Mouse (Mus musculus) forebrain, embryonic 13.5 days (tissue): Measurements from ENCODE around the gene Cela3b. TPM values are rescaled to one million over a fixed set of nuclear protein-coding genes. Genes with fewer than 3 reads are reported as not detected.

Experiments
- ATAC-seq: fragments of 200-750 bp; cut with Nextera tagmentation; 2 replicates; pipeline ENCODE4 v1.8.0; 2017
- H3K27ac ChIP-seq: fragments of 300-500 bp; sonication (generic); 2 replicates; pipeline ENCODE4 v1.5.1; 2015; ENCODE audit warnings: inconsistent platforms, mild to moderate bottlenecking, moderate library complexity
- H3K27me3 ChIP-seq: fragments of 300-500 bp; sonication (generic); 2 replicates; pipeline ENCODE4 v1.6.1; 2015; ENCODE audit warnings: mild to moderate bottlenecking, inconsistent platforms
- H3K36me3 ChIP-seq: fragments of 300-500 bp; sonication (generic); 2 replicates; pipeline ENCODE4 v1.6.1; 2015; ENCODE audit warnings: mild to moderate bottlenecking, inconsistent platforms; ENCODE audit not compliant: poor library complexity, severe bottlenecking
- H3K4me1 ChIP-seq: fragments of 300-500 bp; sonication (generic); 2 replicates; pipeline ENCODE4 v1.6.1; 2015; ENCODE audit warnings: inconsistent platforms
- H3K4me2 ChIP-seq: fragments of 300-500 bp; sonication (generic); 2 replicates; pipeline ENCODE4 v1.6.1; 2015; ENCODE audit warnings: inconsistent platforms, mild to moderate bottlenecking, moderate library complexity
- H3K4me3 ChIP-seq: fragments of 300-500 bp; sonication (generic); 2 replicates; pipeline ENCODE4 v1.5.1; 2015; ENCODE audit warnings: mild to moderate bottlenecking, inconsistent platforms
- H3K9ac ChIP-seq: fragments of 300-500 bp; sonication (generic); 2 replicates; pipeline ENCODE4 v1.6.1; 2015; ENCODE audit warnings: mild to moderate bottlenecking, inconsistent platforms
- H3K9me3 ChIP-seq: fragments of 300-500 bp; sonication (generic); replicated peaks from 2 replicates; pipeline ENCODE4 v1.6.1; 2016; ENCODE audit warnings: inconsistent platforms
- WGBS: fragments of 180-500 bp; shearing (Covaris S2); methylation state at CpG from one replicate; pipeline ENCODE4 v1.1.7; 2015; 5-methylcytosine and 5-hydroxymethylcytosine counted together
- polyA plus RNA-seq: library from polyadenylated mRNA; unstranded; fragments of >200 nt; fragmentation: Nextera tagmentation; extraction: Ambion mirVana; gene quantifications from 2 replicates; pipeline ENCODE4 v1.2.1, GENCODE M21; 2015

Gene Cela3b
- polyA plus RNA-seq, 1 experiment from 2014 or later = not detected

DNA sequence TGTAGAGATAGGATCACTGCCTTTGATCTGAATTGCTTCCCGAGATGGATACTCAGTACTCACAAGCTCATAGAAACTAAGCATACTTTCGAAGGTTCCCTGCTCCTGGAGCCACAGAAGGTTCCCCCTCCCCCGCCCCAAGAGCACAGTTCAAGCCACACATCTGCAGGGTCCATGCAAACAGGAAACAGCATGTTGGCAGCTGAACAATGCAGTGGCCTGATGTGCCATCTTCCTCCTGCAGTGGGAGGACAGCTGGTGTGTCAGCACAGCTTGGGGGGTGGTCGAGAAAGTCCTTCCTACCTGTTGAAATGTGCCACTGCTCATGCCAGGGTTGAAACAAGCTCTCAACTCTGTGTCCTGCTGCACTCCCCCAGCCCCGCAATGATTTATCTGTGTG, 28.5 kb upstream of the Cela3b start:
- Histone ChIP-seq H3K4me3 (no peak overlapping the region), H3K27ac (no peak overlapping the region), H3K36me3 (no peaks in the 10 kb centered on the region), H3K4me2 (no peak overlapping the region), H3K9me3 (0 out of 2 replicates have a peak, but pooled peaks cover 3% of the 10 kb centered on the region), H3K27me3 (no peaks in the 10 kb centered on the region), H3K4me1 (no peaks in the 10 kb centered on the region), H3K9ac (no peak overlapping the region)
- no peak for ATAC-seq
- 82% methylated on average over 5 of the region's 5 CpGs for WGBS

DNA sequence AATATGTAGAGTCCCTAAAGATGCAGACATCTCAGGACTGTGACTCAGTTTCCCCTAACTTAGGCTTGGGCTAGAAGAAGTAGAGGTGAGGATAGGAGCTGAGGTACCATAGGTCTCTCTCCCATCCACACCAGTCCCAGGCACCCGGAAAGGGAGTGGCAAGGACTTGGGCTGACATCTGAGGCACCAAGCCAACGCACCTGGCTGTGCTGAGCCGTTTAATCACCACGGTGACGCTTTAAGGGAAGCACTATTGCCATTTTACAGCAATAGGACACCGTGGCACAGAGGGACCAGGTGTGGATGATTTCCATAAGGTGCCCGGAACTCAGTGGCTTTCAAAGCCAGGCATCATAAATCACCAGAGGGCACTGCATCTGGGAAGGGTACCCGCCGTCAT, 28.0 kb upstream of the Cela3b start:
- WGBS = 87% methylated on average over 9 of the region's 9 CpGs
- H3K9me3 ChIP-seq = 0 out of 2 replicates have a peak, but pooled peaks cover 3% of the 10 kb centered on the region

DNA sequence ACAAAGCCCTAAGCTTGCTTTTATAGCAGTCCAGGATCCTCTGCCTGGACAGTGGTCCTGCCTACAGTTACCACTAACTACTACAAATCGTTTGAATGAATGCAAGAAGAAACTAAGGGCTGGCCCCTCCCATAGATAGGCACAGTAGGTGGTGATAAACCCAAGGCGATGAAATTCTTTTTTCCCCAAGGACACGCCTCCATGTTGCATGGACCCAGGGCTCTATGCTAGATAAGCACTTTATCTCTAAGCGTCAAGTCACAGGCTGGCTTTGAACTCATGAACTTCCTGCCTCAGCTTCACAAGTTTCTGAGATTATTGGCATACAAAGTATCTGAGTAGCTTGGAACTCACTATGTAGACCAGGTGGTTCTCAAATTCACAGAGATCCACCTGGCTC, 27.0 kb upstream of the Cela3b start:
- no peak overlapping the region for H3K4me3 ChIP-seq
- WGBS = 87% methylated on average over 4 of the region's 4 CpGs
- no peaks in the 10 kb centered on the region for H3K36me3 ChIP-seq
- H3K4me2 ChIP-seq = no peak overlapping the region
- 0 out of 2 replicates have a peak, but pooled peaks cover 3% of the 10 kb centered on the region for H3K9me3 ChIP-seq
- no peak overlapping the region for H3K27ac ChIP-seq
- H3K4me1 ChIP-seq = no peaks in the 10 kb centered on the region
- H3K9ac ChIP-seq = no peak overlapping the region
- no peaks in the 10 kb centered on the region for H3K27me3 ChIP-seq
- ATAC-seq = no peak

More for the DNA sequence above, 28.0 kb upstream of the Cela3b start:
- no peak overlapping the region for H3K9ac ChIP-seq
- no peak overlapping the region for H3K4me3 ChIP-seq
- H3K27ac ChIP-seq = no peak overlapping the region
- H3K36me3 ChIP-seq = no peaks in the 10 kb centered on the region
- no peaks in the 10 kb centered on the region for H3K4me1 ChIP-seq
- ATAC-seq = no peak
- no peaks in the 10 kb centered on the region for H3K27me3 ChIP-seq
- H3K4me2 ChIP-seq = no peak overlapping the region

DNA sequence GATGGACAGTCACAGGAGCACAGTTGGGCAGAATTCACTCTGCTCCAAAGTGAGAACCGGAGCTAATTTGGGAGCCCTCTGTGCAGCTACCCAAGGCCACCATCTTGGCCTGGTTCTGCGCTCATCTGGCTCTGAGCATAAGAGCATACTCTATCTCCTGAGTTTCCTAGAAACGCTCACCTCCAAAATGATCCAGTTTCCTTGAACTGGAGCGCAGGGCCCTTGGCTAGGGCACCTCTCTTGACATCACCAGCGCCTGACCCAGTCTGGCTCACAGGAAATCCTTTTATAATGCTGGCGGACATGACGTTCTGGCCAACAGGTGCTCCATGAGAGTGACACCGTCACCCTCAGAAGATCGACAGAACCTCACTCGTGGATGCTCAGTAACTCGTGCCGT, 26.2 kb upstream of the Cela3b start:
- Histone ChIP-seq H3K4me2 (no peak overlapping the region), H3K9ac (no peak overlapping the region), H3K27ac (no peak overlapping the region), H3K36me3 (no peaks in the 10 kb centered on the region), H3K4me3 (no peak overlapping the region), H3K4me1 (no peaks in the 10 kb centered on the region), H3K27me3 (no peaks in the 10 kb centered on the region), H3K9me3 (no peaks in the 10 kb centered on the region)
- no peak for ATAC-seq
- WGBS = 87% methylated on average over 12 of the region's 12 CpGs

DNA sequence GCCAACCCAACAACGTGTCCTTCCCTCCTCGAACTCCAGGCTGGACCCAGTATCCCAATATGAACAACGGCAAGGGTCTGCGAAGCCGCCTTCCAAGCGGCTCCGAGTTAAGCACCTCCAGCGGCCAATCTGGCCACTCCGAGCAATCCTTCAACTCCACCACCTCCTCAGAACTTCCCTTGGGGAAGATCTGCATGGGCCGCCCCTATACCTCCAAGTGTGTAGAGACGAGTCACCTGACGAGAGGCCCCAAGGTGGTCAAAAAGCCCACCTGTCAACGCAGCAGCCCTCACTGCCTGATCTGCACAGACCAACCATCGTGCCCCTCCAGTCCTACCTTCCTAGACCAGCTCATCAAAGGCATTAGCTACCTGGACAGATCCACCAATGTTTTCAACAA, 24.2 kb upstream of the Cela3b start:
- WGBS = 92% methylated on average over 14 of the region's 14 CpGs
- Histone ChIP-seq H3K36me3 (no peaks in the 10 kb centered on the region), H3K27ac (no peak overlapping the region), H3K27me3 (no peaks in the 10 kb centered on the region), H3K9ac (no peak overlapping the region), H3K9me3 (no peaks in the 10 kb centered on the region), H3K4me1 (no peaks in the 10 kb centered on the region), H3K4me3 (no peak overlapping the region), H3K4me2 (no peak overlapping the region)
- ATAC-seq = no peak

DNA sequence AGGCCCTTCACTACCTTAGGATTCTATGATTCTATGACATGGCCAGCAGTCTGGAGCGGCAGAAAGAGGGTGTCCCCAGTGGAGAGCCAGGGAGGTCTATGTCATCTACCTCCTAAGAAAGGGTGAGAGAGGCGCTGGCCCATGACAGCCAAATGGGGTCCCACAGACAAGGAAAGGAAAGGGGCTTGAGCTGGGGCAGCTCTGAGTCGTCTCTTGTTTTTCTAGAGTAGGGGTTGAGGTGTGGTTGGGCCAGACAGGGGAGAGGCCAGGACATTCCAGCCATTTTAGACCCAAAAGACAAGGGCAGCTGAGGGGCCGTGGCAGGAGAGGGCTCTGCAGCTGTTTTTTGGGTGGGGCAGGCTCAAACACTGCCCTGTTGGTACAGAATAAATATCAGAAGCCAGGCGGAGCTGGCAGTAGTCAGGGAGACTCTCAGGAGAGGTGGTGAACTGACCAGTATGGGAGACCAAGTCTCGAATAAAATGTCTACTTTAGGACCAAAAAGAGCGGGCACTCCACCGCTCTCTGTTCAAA, 23.0 kb upstream of the Cela3b start, which contains the start of gene 1700013G24Rik:
TSS of gene 1700013G24Rik (plus strand) at position 51 of the 534 bp plus-strand sequence.
- no peaks in the 10 kb centered on the region for H3K36me3 ChIP-seq
- H3K4me2 ChIP-seq = no peak within 1 kb of the TSS
- no peak within 1 kb of the TSS for H3K4me3 ChIP-seq
- H3K27ac ChIP-seq = no peak within 1 kb of the TSS
- H3K4me1 ChIP-seq = peaks cover 7% of the 10 kb centered on the region
- H3K9me3 ChIP-seq = no peaks in the 10 kb centered on the region
- 84% methylated on average over 8 of the region's 8 CpGs for WGBS
- H3K27me3 ChIP-seq = no peaks in the 10 kb centered on the region
- ATAC-seq = no peak
- no peak within 1 kb of the TSS for H3K9ac ChIP-seq

DNA sequence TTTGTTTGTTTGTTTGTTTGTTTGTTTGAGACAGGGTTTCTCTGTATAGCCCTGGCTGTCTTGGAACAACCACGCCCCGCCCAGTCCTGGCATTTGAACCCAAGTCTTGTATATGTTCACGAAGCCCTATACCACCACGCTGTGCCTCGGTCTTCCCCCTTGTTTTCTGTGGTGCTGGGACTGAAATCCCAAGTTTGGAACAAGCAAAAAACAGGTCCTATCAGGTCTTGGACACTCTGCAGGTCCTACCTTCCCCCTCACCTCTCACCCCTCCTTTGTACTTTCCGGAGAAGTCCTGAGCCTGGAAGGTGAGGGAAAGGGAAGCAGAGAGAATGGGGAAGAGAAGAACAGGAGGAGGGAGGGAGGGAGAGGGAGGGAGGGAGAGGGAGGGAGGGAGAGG, 21.9 kb upstream of the Cela3b start:
- Histone ChIP-seq H3K36me3 (no peaks in the 10 kb centered on the region), H3K27me3 (no peaks in the 10 kb centered on the region), H3K9ac (no peak overlapping the region), H3K27ac (no peak overlapping the region), H3K4me3 (no peak overlapping the region), H3K4me1 (peaks cover 14% of the 10 kb centered on the region), H3K9me3 (no peaks in the 10 kb centered on the region), H3K4me2 (no peak overlapping the region)
- no peak for ATAC-seq
- WGBS = 87% methylated on average over 6 of the region's 6 CpGs

GRCm38 (mm10) chr4:137449715-137450114, 19.4 kb upstream of the Cela3b start:
- no peak for ATAC-seq

DNA sequence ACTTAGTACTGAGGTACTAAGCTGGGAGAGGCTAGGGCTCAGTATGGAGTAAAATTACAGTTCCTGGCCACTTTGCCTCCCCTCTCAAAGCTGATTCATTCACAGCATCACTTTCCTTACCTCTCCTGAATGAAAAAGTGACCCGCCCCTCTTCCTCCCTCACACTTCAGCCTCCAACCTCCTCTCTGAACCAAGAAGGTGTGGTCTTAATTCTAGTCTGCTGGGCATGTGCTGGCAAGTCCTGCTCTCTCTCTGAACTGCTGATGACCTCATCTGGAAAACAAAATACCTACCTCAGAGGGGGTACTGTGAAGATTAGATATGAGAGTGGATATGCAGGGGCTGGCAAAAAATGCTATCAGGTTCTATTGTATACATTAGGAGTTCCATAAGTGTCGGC, 18.8 kb upstream of the Cela3b start:
- Histone ChIP-seq H3K4me2 (no peak overlapping the region), H3K27me3 (no peaks in the 10 kb centered on the region), H3K9me3 (no peaks in the 10 kb centered on the region), H3K4me3 (no peak overlapping the region), H3K27ac (no peak overlapping the region), H3K9ac (no peak overlapping the region), H3K36me3 (no peaks in the 10 kb centered on the region), H3K4me1 (peaks cover 14% of the 10 kb centered on the region)
- WGBS = 81% methylated on average over 2 of the region's 2 CpGs
- no peak for ATAC-seq

More at GRCm38 (mm10) chr4:137449715-137450114, 19.4 kb upstream of the Cela3b start:
- Histone ChIP-seq H3K4me3 (no peak overlapping the region), H3K9ac (no peak overlapping the region), H3K4me2 (no peak overlapping the region), H3K27ac (no peak overlapping the region), H3K4me1 (peaks cover 14% of the 10 kb centered on the region), H3K27me3 (no peaks in the 10 kb centered on the region), H3K9me3 (no peaks in the 10 kb centered on the region), H3K36me3 (no peaks in the 10 kb centered on the region)
- 86% methylated on average over 10 of the region's 10 CpGs for WGBS

GRCm38 (mm10) chr4:137448641-137449040, 18.3 kb upstream of the Cela3b start:
- WGBS = 49% methylated on average over 2 of the region's 2 CpGs
- ATAC-seq = peak; percentile 8; the same call in 1 of the 2 replicates
- Histone ChIP-seq H3K27ac (peak overlapping the region; percentile 31; the same call in 1 of the 2 replicates), H3K36me3 (no peaks in the 10 kb centered on the region), H3K4me2 (peak overlapping the region; percentile 20; the same call in 1 of the 2 replicates), H3K27me3 (no peaks in the 10 kb centered on the region), H3K4me3 (no peak overlapping the region), H3K9ac (no peak overlapping the region), H3K9me3 (no peaks in the 10 kb centered on the region), H3K4me1 (peaks cover 14% of the 10 kb centered on the region)

GRCm38 (mm10) chr4:137448197-137448596, 17.9 kb upstream of the Cela3b start:
- Histone ChIP-seq H3K27me3 (no peaks in the 10 kb centered on the region), H3K27ac (peak overlapping the region; percentile 31; the same call in 1 of the 2 replicates), H3K36me3 (no peaks in the 10 kb centered on the region), H3K9me3 (no peaks in the 10 kb centered on the region), H3K4me2 (peak overlapping the region; percentile 20), H3K4me1 (peaks cover 14% of the 10 kb centered on the region), H3K4me3 (no peak overlapping the region), H3K9ac (no peak overlapping the region)
- ATAC-seq = peak; percentile 27; the same call in 1 of the 2 replicates
- WGBS = 26% methylated on average over 6 of the region's 6 CpGs

GRCm38 (mm10) chr4:137447363-137448196, 17.2 kb upstream of the Cela3b start:
- WGBS = 77% methylated on average over 7 of the region's 7 CpGs
- Histone ChIP-seq H3K4me1 (peaks cover 14% of the 10 kb centered on the region), H3K27me3 (no peaks in the 10 kb centered on the region), H3K4me3 (no peak overlapping the region), H3K4me2 (no peak overlapping the region), H3K9me3 (no peaks in the 10 kb centered on the region), H3K9ac (no peak overlapping the region), H3K27ac (peak overlapping the region; percentile 31; the same call in 1 of the 2 replicates), H3K36me3 (no peaks in the 10 kb centered on the region)
- no peak for ATAC-seq
